Mouse (Mus musculus) thymus, adult 2 months (tissue): ENCODE data around the gene Ctf1. TPM values are rescaled to one million over a fixed set of nuclear protein-coding genes. Genes with fewer than 3 reads are reported as not detected.

Source experiments
- DNase-seq: peaks from one replicate; pipeline ENCODE4 v3.0.0; 2021
- H3K27ac ChIP-seq: fragments of 200-500 bp; 2 replicates; pipeline ENCODE4 v1.5.1; 2012; ENCODE audit warnings: low read length, control low read depth; ENCODE audit not compliant: control insufficient read depth, insufficient read depth
- H3K27me3 ChIP-seq: fragments of 200-500 bp; 2 replicates; pipeline ENCODE4 v1.6.1; 2012; ENCODE audit warnings: mild to moderate bottlenecking, low read length, moderate library complexity, mixed read lengths; ENCODE audit not compliant: control insufficient read depth, insufficient read depth
- H3K36me3 ChIP-seq: fragments of 200-500 bp; 2 replicates; pipeline ENCODE4 v1.6.1; 2012; ENCODE audit warnings: mild to moderate bottlenecking, low read length, moderate library complexity; ENCODE audit not compliant: control insufficient read depth, insufficient read depth
- H3K4me1 ChIP-seq: fragments of 200-500 bp; replicated peaks from 2 replicates; pipeline ENCODE4 v1.6.1; 2012; ENCODE audit warnings: low read length; ENCODE audit not compliant: control insufficient read depth, insufficient read depth
- H3K4me3 ChIP-seq: fragments of 200-500 bp; 2 replicates; pipeline ENCODE4 v1.5.1; 2012; ENCODE audit warnings: mild to moderate bottlenecking, low read length, control low read depth, moderate library complexity; ENCODE audit not compliant: control insufficient read depth, insufficient read depth
- CTCF ChIP-seq: fragments of 200-500 bp; IDR thresholded peaks from 2 replicates; pipeline ENCODE4 v1.5.1; 2012; ENCODE audit warnings: mild to moderate bottlenecking, control low read depth, low read length, moderate library complexity, borderline replicate concordance; ENCODE audit not compliant: control insufficient read depth, poor library complexity, insufficient read depth; ENCODE audit errors: extremely low read depth
- POLR2A ChIP-seq: fragments of 200-500 bp; IDR thresholded peaks from 2 replicates; pipeline ENCODE4 v1.6.1; 2012; ENCODE audit warnings: mild to moderate bottlenecking, low read length, control low read depth, moderate library complexity; ENCODE audit not compliant: control insufficient read depth, poor library complexity, insufficient read depth; ENCODE audit errors: extremely low read depth
- WGBS: fragments of 180-500 bp; shearing (Covaris S2); methylation state at CpG from one replicate; pipeline ENCODE4 v1.1.7; 2018; 5-methylcytosine and 5-hydroxymethylcytosine counted together
- polyA plus RNA-seq: library from polyadenylated mRNA; depleted of rRNA; stranded (reverse); fragments of >200 nt; gene quantifications from 2 replicates; pipeline ENCODE4 v1.2.3, GENCODE M21; 2012; rRNA removed

Gene Ctf1
- 15.8 and 16.3 TPM in 2 replicates for polyA plus RNA-seq

- Histone ChIP-seq H3K4me1 (peaks cover 23% of the 10 kb centered on the region), H3K27ac (peak within 1 kb of the TSS; percentile 10; the same call in 1 of the 2 replicates), H3K4me3 (0 out of 2 replicates have a peak within 1 kb of the TSS, but pooled peaks have one; percentile 3), H3K36me3 (no peaks in the 10 kb centered on the region), H3K27me3 (no peaks in the 10 kb centered on the region; the same call in 1 of the 2 replicates)
- WGBS = 31% methylated on average over 28 of the region's 28 CpGs
- peak; percentile 79 for DNase-seq
- no peak for TF ChIP-seq POLR2A
- TF ChIP-seq CTCF = no peak
These were observed at the start of gene Ctf1 for GRCm38 (mm10) chr7:127712461-127713385. Gene Ctf1, plus strand, starts transcription at chr7:127712736.

DNA sequence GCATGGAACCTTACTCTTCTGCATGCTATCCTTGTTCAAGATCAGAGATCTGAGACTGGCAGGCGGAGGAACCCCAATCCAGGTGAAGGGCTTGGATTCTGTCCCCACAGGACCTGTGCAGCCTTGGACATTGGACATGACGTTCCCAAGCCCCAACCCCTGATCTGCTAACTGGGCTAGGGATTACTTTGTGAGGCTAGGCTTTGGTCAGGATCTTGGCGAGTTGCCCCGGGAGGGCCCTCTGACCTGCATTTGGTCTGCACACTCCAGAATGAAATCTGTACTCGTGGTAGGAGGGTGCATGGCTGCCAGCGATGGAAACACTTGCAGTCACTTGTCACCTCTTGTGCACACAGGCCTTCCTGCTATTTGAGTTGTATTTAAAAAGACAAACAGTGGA lies 49.6 kb upstream of the Ctf1 start:
- no peaks in the 10 kb centered on the region for H3K27me3 ChIP-seq
- no peaks in the 10 kb centered on the region for H3K4me1 ChIP-seq
- H3K36me3 ChIP-seq = 0 out of 2 replicates have a peak, but pooled peaks cover 4% of the 10 kb centered on the region
- no peak for DNase-seq
- H3K4me3 ChIP-seq = no peak overlapping the region
- TF ChIP-seq CTCF = no peak
- TF ChIP-seq POLR2A = no peak
- no peak overlapping the region for H3K27ac ChIP-seq
- WGBS = 96% methylated on average over 6 of the region's 6 CpGs

- TF ChIP-seq POLR2A = no peak
- TF ChIP-seq CTCF = no peak
- Histone ChIP-seq H3K4me3 (no peak overlapping the region), H3K27me3 (no peaks in the 10 kb centered on the region), H3K4me1 (peaks cover 3% of the 10 kb centered on the region), H3K36me3 (0 out of 2 replicates have a peak, but pooled peaks cover 4% of the 10 kb centered on the region), H3K27ac (no peak overlapping the region)
- no peak for DNase-seq
- 98% methylated on average over 6 of the region's 6 CpGs for WGBS
These were observed 46.4 kb upstream of the Ctf1 start for GRCm38 (mm10) chr7:127666066-127666654.

DNA sequence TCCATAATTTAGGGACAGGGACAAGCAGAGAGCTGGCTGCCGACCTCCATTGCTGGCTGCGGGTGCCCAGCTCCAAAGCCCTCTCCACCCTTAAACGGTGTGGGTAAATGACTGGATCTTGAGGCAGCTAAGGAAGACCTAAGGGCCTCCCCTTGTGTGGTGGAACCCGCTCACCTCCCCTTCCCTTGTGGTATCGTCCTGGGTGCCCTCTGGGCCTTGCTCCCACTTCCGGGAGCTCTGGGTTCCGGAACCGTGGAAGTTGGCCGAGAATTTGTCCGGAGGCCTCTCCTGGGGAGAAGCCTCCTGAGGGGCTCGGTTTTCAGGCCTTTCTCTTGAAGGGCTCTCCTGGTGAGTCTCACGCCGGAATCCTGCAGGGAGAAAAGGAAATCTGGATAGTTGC lies 45.9 kb upstream of the Ctf1 start:
- Histone ChIP-seq H3K27ac (no peak overlapping the region), H3K4me3 (no peak overlapping the region), H3K4me1 (peaks cover 3% of the 10 kb centered on the region), H3K27me3 (no peaks in the 10 kb centered on the region), H3K36me3 (0 out of 2 replicates have a peak, but pooled peaks cover 4% of the 10 kb centered on the region)
- 94% methylated on average over 13 of the region's 13 CpGs for WGBS
- no peak for DNase-seq
- TF ChIP-seq CTCF (no peak), POLR2A (no peak)

- no peak for DNase-seq
- H3K4me3 ChIP-seq = no peak overlapping the region
- WGBS = 93% methylated on average over 8 of the region's 8 CpGs
- TF ChIP-seq CTCF = no peak
- TF ChIP-seq POLR2A = no peak
- H3K36me3 ChIP-seq = 0 out of 2 replicates have a peak, but pooled peaks cover 4% of the 10 kb centered on the region
- H3K27me3 ChIP-seq = no peaks in the 10 kb centered on the region
- no peak overlapping the region for H3K27ac ChIP-seq
- H3K4me1 ChIP-seq = peaks cover 3% of the 10 kb centered on the region
These were observed 45.4 kb upstream of the Ctf1 start for GRCm38 (mm10) chr7:127667171-127667570.

DNA sequence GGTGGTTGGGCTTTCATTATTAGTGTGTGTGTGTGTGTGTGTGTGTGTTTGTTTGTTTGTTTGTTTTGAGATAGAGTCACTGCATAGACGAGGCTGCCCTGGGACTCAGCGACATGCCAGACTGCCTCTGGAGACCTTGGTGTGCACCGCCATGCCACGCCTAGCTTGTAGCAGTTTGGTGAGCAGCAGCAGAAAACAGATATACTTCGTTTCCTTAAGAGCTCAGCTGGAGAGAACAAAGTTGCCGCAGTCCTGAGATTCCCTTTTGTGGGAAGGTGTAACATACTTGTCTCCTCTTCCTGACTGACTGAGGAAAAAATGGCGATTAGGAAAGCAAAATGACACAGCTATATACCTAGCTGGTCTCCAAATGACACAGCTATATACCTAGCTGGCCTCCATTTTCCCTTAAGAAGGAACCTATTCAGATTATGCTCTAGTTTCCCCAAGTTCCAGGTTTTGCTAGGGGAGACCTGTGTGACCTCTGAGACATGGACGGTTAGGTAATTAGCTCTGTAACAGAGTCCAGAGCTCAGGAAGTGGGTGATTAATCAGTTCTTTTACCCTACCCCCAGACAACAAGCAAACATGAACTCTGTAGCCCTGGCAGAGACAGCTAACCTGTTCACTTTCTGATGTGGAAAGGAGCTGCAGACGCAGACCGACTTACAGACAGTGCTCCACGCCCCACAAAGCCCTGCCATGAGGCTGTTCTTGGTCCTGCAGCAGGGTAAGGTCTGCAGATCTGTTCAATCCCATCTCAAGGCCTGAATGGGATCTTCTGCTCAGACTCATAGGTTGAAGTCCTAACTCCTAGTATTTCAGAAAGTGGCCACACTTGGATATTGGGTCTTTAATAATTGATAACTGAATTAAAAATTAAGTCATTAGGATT lies 40.4 kb upstream of the Ctf1 start:
- DNase-seq = no peak
- no peak overlapping the region for H3K4me3 ChIP-seq
- TF ChIP-seq CTCF (no peak), POLR2A (no peak)

GRCm38 (mm10) chr7:127672776-127673175 lies 39.8 kb upstream of the Ctf1 start:
- no peak for TF ChIP-seq POLR2A
- no peak for TF ChIP-seq CTCF
- H3K27ac ChIP-seq = no peak overlapping the region
- H3K4me3 ChIP-seq = no peak overlapping the region
- H3K36me3 ChIP-seq = no peaks in the 10 kb centered on the region
- H3K27me3 ChIP-seq = no peaks in the 10 kb centered on the region
- no peak for DNase-seq
- 94% methylated on average over 4 of the region's 4 CpGs for WGBS
- peaks cover 3% of the 10 kb centered on the region for H3K4me1 ChIP-seq

More for the DNA sequence above, 40.4 kb upstream of the Ctf1 start:
- no peaks in the 10 kb centered on the region for H3K36me3 ChIP-seq
- peaks cover 3% of the 10 kb centered on the region for H3K4me1 ChIP-seq
- H3K27ac ChIP-seq = no peak overlapping the region
- 94% methylated on average over 11 of the region's 11 CpGs for WGBS
- H3K27me3 ChIP-seq = no peaks in the 10 kb centered on the region
